Mouse (Mus musculus) midbrain, embryonic 13.5 days (tissue): ENCODE results near the gene Tbc1d10a. TPM values are rescaled to one million over a fixed set of nuclear protein-coding genes. Genes with fewer than 3 reads are reported as not detected.

Source experiments
- ATAC-seq: fragments of 200-750 bp; cut with Nextera tagmentation; 2 replicates; pipeline ENCODE4 v1.8.0; 2017; ENCODE audit warnings: mild to moderate bottlenecking, moderate TSS enrichment, moderate library complexity
- H3K27ac ChIP-seq: fragments of 300-500 bp; sonication (generic); 2 replicates; pipeline ENCODE4 v1.5.1; 2015; ENCODE audit warnings: inconsistent platforms, mild to moderate bottlenecking, moderate library complexity
- H3K27me3 ChIP-seq: fragments of 300-500 bp; sonication (generic); 2 replicates; pipeline ENCODE4 v1.6.1; 2015; ENCODE audit warnings: mild to moderate bottlenecking, inconsistent platforms
- H3K36me3 ChIP-seq: fragments of 300-500 bp; sonication (generic); 2 replicates; pipeline ENCODE4 v1.6.1; 2015; ENCODE audit warnings: mild to moderate bottlenecking, inconsistent platforms
- H3K4me1 ChIP-seq: fragments of 300-500 bp; sonication (generic); replicated peaks from 2 replicates; pipeline ENCODE4 v1.6.1; 2015; ENCODE audit warnings: inconsistent platforms
- H3K4me2 ChIP-seq: fragments of 300-500 bp; sonication (generic); replicated peaks from 2 replicates; pipeline ENCODE4 v1.6.1; 2015; ENCODE audit warnings: moderate library complexity, mild to moderate bottlenecking, inconsistent platforms
- H3K4me3 ChIP-seq: fragments of 300-500 bp; sonication (generic); replicated peaks from 2 replicates; pipeline ENCODE4 v1.5.1; 2015; ENCODE audit warnings: mild to moderate bottlenecking, inconsistent platforms
- H3K9ac ChIP-seq: fragments of 300-500 bp; sonication (generic); replicated peaks from 2 replicates; pipeline ENCODE4 v1.6.1; 2015; ENCODE audit warnings: mild to moderate bottlenecking, inconsistent platforms
- H3K9me3 ChIP-seq: fragments of 300-500 bp; sonication (generic); 2 replicates; pipeline ENCODE4 v1.6.1; 2016; ENCODE audit warnings: mild to moderate bottlenecking, inconsistent platforms
- WGBS: fragments of 180-500 bp; shearing (Covaris S2); methylation state at CpG from one replicate; pipeline ENCODE4 v1.1.7; 2015; 5-methylcytosine and 5-hydroxymethylcytosine counted together
- microRNA-seq: library from miRNA; unstranded; fragments of <30 nt; microRNA quantifications from one replicate; pipeline ENCODE4, GENCODE M21; 2016
- polyA plus RNA-seq: library from polyadenylated mRNA; unstranded; fragments of >200 nt; fragmentation: Nextera tagmentation; extraction: Ambion mirVana; gene quantifications from 2 replicates; pipeline ENCODE4 v1.2.1, GENCODE M21; 2015

Gene Tbc1d10a
- polyA plus RNA-seq, 1 experiment from 2014 or later = 24.6 TPM

GRCm38 (mm10) chr11:4264066-4264465 is 77.5 kb downstream of the Tbc1d10a start:
- H3K9ac ChIP-seq = no peak overlapping the region
- no peaks in the 10 kb centered on the region for H3K9me3 ChIP-seq
- ATAC-seq = no peak
- no peak overlapping the region for H3K27ac ChIP-seq
- H3K27me3 ChIP-seq = peaks cover 65% of the 10 kb centered on the region
- H3K4me2 ChIP-seq = no peak overlapping the region
- H3K4me3 ChIP-seq = no peak overlapping the region
- H3K36me3 ChIP-seq = no peaks in the 10 kb centered on the region
- H3K4me1 ChIP-seq = peaks cover 24% of the 10 kb centered on the region
- 69% methylated on average over 7 of the region's 7 CpGs for WGBS

Small RNAs within 50 kb of the gene (microRNA-seq; reads per million reads assigned to microRNA genes)
- gene Mir3060 = 3.9 reads per million, percentile 16 among the genes with 10 or more reads in this experiment

Other genes starting within 250 kb of the Tbc1d10a start
- 67.5 and 70.2 TPM in 2 replicates for gene Pes1, start 222.8 kb upstream of the Tbc1d10a start, polyA plus RNA-seq
- 0.13 TPM in 1 of 2 replicates, not detected in the other for gene 4930556J24Rik, start 210.0 kb upstream of the Tbc1d10a start, polyA plus RNA-seq
- gene Gal3st1, start 203.2 kb upstream of the Tbc1d10a start, polyA plus RNA-seq = 1.4 and 1.5 TPM in 2 replicates
- gene Sec14l4, start 155.3 kb upstream of the Tbc1d10a start, polyA plus RNA-seq = not detected in 2 replicates
- gene Sec14l3, start 121.9 kb upstream of the Tbc1d10a start, polyA plus RNA-seq = 0.26 TPM in 1 of 2 replicates, not detected in the other
- 4.9 and 6.6 TPM in 2 replicates for gene Mtfp1, start 91.3 kb upstream of the Tbc1d10a start, polyA plus RNA-seq
- gene Sec14l2, start 63.4 kb upstream of the Tbc1d10a start, polyA plus RNA-seq = 2.3 and 3.2 TPM in 2 replicates
- gene Rnf215, start 51.6 kb upstream of the Tbc1d10a start, polyA plus RNA-seq = 43.9 and 45.9 TPM in 2 replicates
- gene Ccdc157, start 26.5 kb upstream of the Tbc1d10a start, polyA plus RNA-seq = 6.8 and 8.1 TPM in 2 replicates
- 65.8 and 66.7 TPM in 2 replicates for gene Sf3a1, start 26.4 kb upstream of the Tbc1d10a start, polyA plus RNA-seq
- 1.5 and 1.6 TPM in 2 replicates for gene Castor1, start 31.4 kb downstream of the Tbc1d10a start, polyA plus RNA-seq
- 0.12 TPM in 1 of 2 replicates, not detected in the other for gene Osm, start 49.6 kb downstream of the Tbc1d10a start, polyA plus RNA-seq
- gene Lif, start 70.8 kb downstream of the Tbc1d10a start, polyA plus RNA-seq = 0.19 TPM in 1 of 2 replicates, not detected in the other